Mouse (Mus musculus): ENCODE data around the gene Ehd4. TPM values are rescaled to one million over a fixed set of nuclear protein-coding genes. Genes with fewer than 3 reads are reported as not detected.
A peak's percentile ranks its signal among the peaks of the same experiment; 100 is the strongest.

The Ehd4 gene
- polyA plus RNA-seq, 1 experiment, result 101 TPM

DNA sequence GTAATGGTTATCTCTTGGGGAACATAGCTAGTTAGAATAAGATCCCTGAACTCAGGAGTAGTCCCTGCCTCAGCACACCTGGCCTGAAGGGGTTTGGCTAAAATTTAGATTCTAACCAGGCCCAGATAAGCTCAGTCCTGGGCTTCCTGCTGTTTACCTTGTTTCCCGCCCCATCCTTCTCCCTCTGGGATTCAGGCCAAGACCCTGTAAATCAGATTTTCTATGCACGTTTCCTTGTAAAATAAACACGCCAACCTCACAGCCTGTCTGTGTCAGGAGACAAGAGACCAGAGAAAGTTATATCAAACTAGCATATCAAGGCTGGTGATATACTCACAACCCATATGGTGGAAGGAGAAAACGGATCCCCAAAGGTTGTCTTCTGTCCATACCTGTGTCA lies 42.8 kb downstream of the Ehd4 start:
- Histone ChIP-seq H3K4me2 (ENCODE audit: low read depth) (no peak overlapping the region), H3K79me2 (ENCODE audit: control insufficient read depth, insufficient read depth) (peaks cover 14% of the 10 kb centered on the region), H3K27me3 (ENCODE audit: control insufficient read depth, insufficient read depth, insufficient read length) (no peaks in the 10 kb centered on the region), H3K36me3 (ENCODE audit: control insufficient read depth, insufficient read depth) (peaks cover 4% of the 10 kb centered on the region), H3ac (ENCODE audit: control insufficient read depth, insufficient read length) (no peak overlapping the region), H3K4me3 (no peak overlapping the region)
- TF ChIP-seq TCF3 (IDR thresholded peaks at IDR 0.05; ENCODE audit: insufficient read length, low read depth) (no peak), TCF12 (IDR thresholded peaks at IDR 0.05; ENCODE audit: insufficient read depth, poor library complexity, severe bottlenecking) (no peak), POLR2A (IDR thresholded peaks at IDR 0.05; ENCODE audit: insufficient read length, low read depth) (no peak), CEBPB (IDR thresholded peaks at IDR 0.05; ENCODE audit: insufficient read depth, poor library complexity, severe bottlenecking) (no peak), E2F4 (IDR thresholded peaks at IDR 0.05; ENCODE audit: insufficient read depth) (no peak), MAX (IDR thresholded peaks at IDR 0.05; ENCODE audit: low read depth) (no peak), REST (IDR thresholded peaks at IDR 0.05; ENCODE audit: insufficient read depth, insufficient read length) (no peak), MYOD1 (IDR thresholded peaks at IDR 0.05; ENCODE audit: control insufficient read depth in 1 of 3, insufficient read length in 2 of 3, low read depth in 2 of 3) (no peak), MYOG (IDR thresholded peaks at IDR 0.05; ENCODE audit: control insufficient read depth in 1 of 3, insufficient read depth in 1 of 3, insufficient read length in 2 of 3, low read depth in 2 of 3) (no peak), POLR2AphosphoS2 (IDR thresholded peaks at IDR 0.05; ENCODE audit: insufficient read length, low read depth) (no peak)

DNA sequence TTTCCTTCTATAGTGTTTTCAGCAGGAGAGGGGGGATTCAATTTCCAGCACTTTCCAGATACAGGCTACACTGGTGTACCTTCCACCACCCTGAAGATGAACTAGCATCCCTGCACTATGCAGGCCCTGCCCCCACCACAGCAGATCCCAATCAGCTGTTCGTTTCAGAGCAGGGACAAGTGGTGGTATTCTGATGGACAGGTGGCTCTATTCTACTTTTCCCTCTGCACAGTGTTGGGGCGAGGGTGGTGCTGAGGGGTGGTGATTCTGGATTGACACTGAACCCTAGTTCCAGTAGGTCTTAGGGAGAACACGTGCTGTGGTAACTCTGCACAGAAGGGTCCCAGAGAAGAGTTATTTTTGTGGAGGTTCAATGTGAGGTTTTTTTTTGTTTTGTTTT lies 43.2 kb downstream of the Ehd4 start:
- peaks cover 9% of the 10 kb centered on the region for H3K79me2 ChIP-seq (ENCODE audit: control insufficient read depth, insufficient read depth)

DNA sequence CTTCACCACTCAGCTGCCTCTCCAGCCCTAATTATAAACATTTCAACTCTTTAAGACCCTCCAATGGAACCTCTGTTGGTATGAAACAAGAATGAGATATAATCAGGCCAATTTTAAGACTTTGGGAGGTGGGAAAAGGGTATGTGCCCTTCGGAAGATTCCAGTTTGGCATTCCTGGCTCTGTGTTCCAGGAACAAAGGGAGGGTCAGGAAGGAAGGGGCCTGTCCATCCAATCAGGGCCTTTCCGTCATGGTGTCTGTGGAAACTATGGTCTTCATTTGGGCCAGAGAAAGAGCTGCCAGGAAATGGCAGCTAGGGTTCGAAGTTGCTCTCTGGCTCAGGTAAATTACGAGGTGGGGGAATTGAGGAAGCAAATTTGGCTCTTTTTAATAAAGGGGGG lies 46.3 kb downstream of the Ehd4 start:
- Histone ChIP-seq H3K4me3 (no peak overlapping the region), H3K79me2 (ENCODE audit: control insufficient read depth, insufficient read depth) (peaks cover 6% of the 10 kb centered on the region), H3K4me2 (ENCODE audit: low read depth) (no peak overlapping the region), H3K27me3 (ENCODE audit: control insufficient read depth, insufficient read depth, insufficient read length) (no peaks in the 10 kb centered on the region), H3K36me3 (ENCODE audit: control insufficient read depth, insufficient read depth) (peaks cover 4% of the 10 kb centered on the region), H3ac (ENCODE audit: control insufficient read depth, insufficient read length) (no peak overlapping the region)
- TF ChIP-seq MAX (IDR thresholded peaks at IDR 0.05; ENCODE audit: low read depth) (no peak), E2F4 (IDR thresholded peaks at IDR 0.05; ENCODE audit: insufficient read depth) (no peak), MYOD1 (IDR thresholded peaks at IDR 0.05; ENCODE audit: control insufficient read depth in 1 of 3, insufficient read length in 2 of 3, low read depth in 2 of 3) (no peak), TCF3 (IDR thresholded peaks at IDR 0.05; ENCODE audit: insufficient read length, low read depth) (no peak), USF1 (IDR thresholded peaks at IDR 0.05; ENCODE audit: low read depth) (no peak), SRF (IDR thresholded peaks at IDR 0.05; ENCODE audit: control insufficient read depth, insufficient read length, low read depth) (no peak), POLR2A (IDR thresholded peaks at IDR 0.05; ENCODE audit: insufficient read length, low read depth) (no peak), TCF12 (IDR thresholded peaks at IDR 0.05; ENCODE audit: insufficient read depth, poor library complexity, severe bottlenecking) (no peak), REST (IDR thresholded peaks at IDR 0.05; ENCODE audit: insufficient read depth, insufficient read length) (no peak), MYOG (IDR thresholded peaks at IDR 0.05; ENCODE audit: control insufficient read depth in 1 of 3, insufficient read depth in 1 of 3, insufficient read length in 2 of 3, low read depth in 2 of 3) (no peak), POLR2AphosphoS2 (IDR thresholded peaks at IDR 0.05; ENCODE audit: insufficient read length, low read depth) (no peak), CEBPB (IDR thresholded peaks at IDR 0.05; ENCODE audit: insufficient read depth, poor library complexity, severe bottlenecking) (no peak)

More for the DNA sequence above, 43.2 kb downstream of the Ehd4 start:
- H3K4me2 ChIP-seq (ENCODE audit: low read depth), result no peak overlapping the region
- no peak overlapping the region for H3ac ChIP-seq (ENCODE audit: control insufficient read depth, insufficient read length)
- H3K27me3 ChIP-seq (ENCODE audit: control insufficient read depth, insufficient read depth, insufficient read length), result no peaks in the 10 kb centered on the region
- TF ChIP-seq MYOG (IDR thresholded peaks at IDR 0.05; ENCODE audit: control insufficient read depth in 1 of 3, insufficient read depth in 1 of 3, insufficient read length in 2 of 3, low read depth in 2 of 3), result peak in 2 of 3 experiments; percentile 32 to 90
- no peak for TF ChIP-seq POLR2AphosphoS2 (IDR thresholded peaks at IDR 0.05; ENCODE audit: insufficient read length, low read depth)
- no peak for TF ChIP-seq SRF (IDR thresholded peaks at IDR 0.05; ENCODE audit: control insufficient read depth, insufficient read length, low read depth)
- peak in 2 of 3 experiments; percentile 79 to 88 for TF ChIP-seq MYOD1 (IDR thresholded peaks at IDR 0.05; ENCODE audit: control insufficient read depth in 1 of 3, insufficient read length in 2 of 3, low read depth in 2 of 3)
- H3K4me3 ChIP-seq, result no peak overlapping the region
- H3K36me3 ChIP-seq (ENCODE audit: control insufficient read depth, insufficient read depth), result peaks cover 4% of the 10 kb centered on the region

DNA sequence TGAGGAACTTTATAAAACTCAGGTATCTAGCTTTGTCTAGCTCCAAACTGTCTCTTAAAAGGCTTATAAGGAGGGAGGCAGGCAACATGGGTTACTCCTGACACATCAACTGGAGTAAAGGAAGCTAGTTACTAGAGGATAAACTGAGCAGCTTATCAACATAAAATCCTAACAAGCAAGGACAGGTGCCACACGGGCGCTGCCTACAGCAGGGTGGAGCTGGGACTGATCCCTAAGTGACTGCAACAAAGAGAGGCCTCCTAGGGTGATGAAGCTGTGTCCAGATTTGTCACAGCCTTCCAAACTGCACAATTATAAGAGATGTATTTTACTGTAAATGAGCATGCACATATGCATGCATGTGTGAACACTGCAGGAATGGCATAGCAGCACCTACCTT lies 47.0 kb downstream of the Ehd4 start:
- TF ChIP-seq MYOD1 (IDR thresholded peaks at IDR 0.05; ENCODE audit: control insufficient read depth in 1 of 3, insufficient read length in 2 of 3, low read depth in 2 of 3) (peak in 2 of 3 experiments; percentile 33 to 86), TCF3 (IDR thresholded peaks at IDR 0.05; ENCODE audit: insufficient read length, low read depth) (no peak)
- H3K27me3 ChIP-seq (ENCODE audit: control insufficient read depth, insufficient read depth, insufficient read length), result no peaks in the 10 kb centered on the region
- H3K4me3 ChIP-seq, result no peak overlapping the region
- peaks cover 6% of the 10 kb centered on the region for H3K79me2 ChIP-seq (ENCODE audit: control insufficient read depth, insufficient read depth)
- H3K4me2 ChIP-seq (ENCODE audit: low read depth), result no peak overlapping the region
- peaks cover 4% of the 10 kb centered on the region for H3K36me3 ChIP-seq (ENCODE audit: control insufficient read depth, insufficient read depth)
- H3ac ChIP-seq (ENCODE audit: control insufficient read depth, insufficient read length), result no peak overlapping the region

DNA sequence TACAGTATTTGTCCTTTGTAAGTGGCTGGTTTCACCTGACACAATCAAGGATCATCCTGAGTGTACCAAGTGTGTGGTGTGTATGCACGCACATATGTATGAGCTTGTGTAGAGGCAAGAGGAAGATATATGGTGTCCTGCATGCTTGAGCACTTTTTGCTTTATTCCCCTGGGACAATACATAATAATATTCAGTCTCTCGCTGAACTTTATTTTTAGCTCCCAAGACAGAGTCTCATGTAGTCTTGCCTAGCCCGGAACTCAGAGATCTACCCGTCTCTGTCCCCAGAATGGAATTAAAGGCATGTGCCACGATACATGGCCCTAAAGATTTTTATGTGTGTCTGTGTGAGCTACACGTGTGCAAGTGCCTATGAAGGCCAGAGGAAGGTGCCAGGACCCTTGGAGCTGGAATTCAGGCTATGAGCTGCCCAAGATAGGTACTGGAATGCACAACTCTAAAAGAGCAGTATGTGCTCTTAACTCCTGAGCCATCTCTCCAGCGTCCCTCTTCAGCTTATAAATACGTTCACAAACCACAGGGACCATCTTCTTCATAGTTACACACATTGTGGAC lies 47.9 kb downstream of the Ehd4 start:
- H3K4me2 ChIP-seq (ENCODE audit: low read depth), result no peak overlapping the region
- peaks cover 12% of the 10 kb centered on the region for H3K36me3 ChIP-seq (ENCODE audit: control insufficient read depth, insufficient read depth)
- no peak overlapping the region for H3K4me3 ChIP-seq
- H3ac ChIP-seq (ENCODE audit: control insufficient read depth, insufficient read length), result no peak overlapping the region
- H3K27me3 ChIP-seq (ENCODE audit: control insufficient read depth, insufficient read depth, insufficient read length), result no peaks in the 10 kb centered on the region
- TF ChIP-seq TCF3 (IDR thresholded peaks at IDR 0.05; ENCODE audit: insufficient read length, low read depth), result no peak
- no peak for TF ChIP-seq MYOD1 (IDR thresholded peaks at IDR 0.05; ENCODE audit: control insufficient read depth in 1 of 3, insufficient read length in 2 of 3, low read depth in 2 of 3)
- TF ChIP-seq MYOG (IDR thresholded peaks at IDR 0.05; ENCODE audit: control insufficient read depth in 1 of 3, insufficient read depth in 1 of 3, insufficient read length in 2 of 3, low read depth in 2 of 3), result no peak
- TF ChIP-seq E2F4 (IDR thresholded peaks at IDR 0.05; ENCODE audit: insufficient read depth), result no peak
- no peak for TF ChIP-seq REST (IDR thresholded peaks at IDR 0.05; ENCODE audit: insufficient read depth, insufficient read length)
- no peak for TF ChIP-seq POLR2AphosphoS2 (IDR thresholded peaks at IDR 0.05; ENCODE audit: insufficient read length, low read depth)
- TF ChIP-seq USF1 (IDR thresholded peaks at IDR 0.05; ENCODE audit: low read depth), result no peak
- TF ChIP-seq POLR2A (IDR thresholded peaks at IDR 0.05; ENCODE audit: insufficient read length, low read depth), result no peak
- no peak for TF ChIP-seq MAX (IDR thresholded peaks at IDR 0.05; ENCODE audit: low read depth)
- TF ChIP-seq TCF12 (IDR thresholded peaks at IDR 0.05; ENCODE audit: insufficient read depth, poor library complexity, severe bottlenecking), result no peak
- TF ChIP-seq SRF (IDR thresholded peaks at IDR 0.05; ENCODE audit: control insufficient read depth, insufficient read length, low read depth), result no peak
- no peak for TF ChIP-seq CEBPB (IDR thresholded peaks at IDR 0.05; ENCODE audit: insufficient read depth, poor library complexity, severe bottlenecking)
- no peaks in the 10 kb centered on the region for H3K79me2 ChIP-seq (ENCODE audit: control insufficient read depth, insufficient read depth)

All from myocyte (in vitro differentiated cells).